Mouse (Mus musculus): Measurements from ENCODE around the gene Gnaz.

GRCm38 (mm10) chr10:75029677-75030076 is 62.7 kb downstream of the Gnaz start:
- no peak for TF ChIP-seq CTCF (IDR thresholded peaks at IDR 0.05; ENCODE audit: low read depth)
- no peak for TF ChIP-seq EP300 (IDR thresholded peaks at IDR 0.05; ENCODE audit: low read depth)

Measured in liver, postnatal 0 days (tissue).